Mouse (Mus musculus) midbrain, embryonic 12.5 days (tissue): Measurements from ENCODE around the gene Cct8l1. TPM values are rescaled to one million over a fixed set of nuclear protein-coding genes. Genes with fewer than 3 reads are reported as not detected.

Experiments
- ATAC-seq: fragments of 200-750 bp; cut with Nextera tagmentation; 2 replicates; pipeline ENCODE4 v1.8.0; 2017; ENCODE audit warnings: low read depth, moderate TSS enrichment, moderate library complexity; ENCODE audit not compliant: low FRiP score
- H3K27ac ChIP-seq: fragments of 300-500 bp; sonication (generic); replicated peaks from 2 replicates; pipeline ENCODE4 v1.5.1; 2016; ENCODE audit warnings: mild to moderate bottlenecking
- H3K27me3 ChIP-seq: fragments of 300-500 bp; sonication (generic); 2 replicates; pipeline ENCODE4 v1.6.1; 2016; ENCODE audit warnings: mild to moderate bottlenecking
- H3K36me3 ChIP-seq: fragments of 300-500 bp; sonication (generic); 2 replicates; pipeline ENCODE4 v1.6.1; 2016
- H3K4me1 ChIP-seq: fragments of 300-500 bp; sonication (generic); 2 replicates; pipeline ENCODE4 v1.6.1; 2016
- H3K4me2 ChIP-seq: fragments of 300-500 bp; sonication (generic); replicated peaks from 2 replicates; pipeline ENCODE4 v1.6.1; 2016; ENCODE audit warnings: mild to moderate bottlenecking, moderate library complexity
- H3K4me3 ChIP-seq: fragments of 300-500 bp; sonication (generic); 2 replicates; pipeline ENCODE4 v1.5.1; 2016; ENCODE audit warnings: mild to moderate bottlenecking
- H3K9ac ChIP-seq: fragments of 300-500 bp; sonication (generic); replicated peaks from 2 replicates; pipeline ENCODE4 v1.6.1; 2016; ENCODE audit warnings: mild to moderate bottlenecking, moderate library complexity
- H3K9me3 ChIP-seq: fragments of 300-500 bp; sonication (generic); 2 replicates; pipeline ENCODE4 v1.6.1; 2016; ENCODE audit warnings: mild to moderate bottlenecking
- WGBS: fragments of 180-500 bp; shearing (Covaris S2); methylation state at CpG from one replicate; pipeline ENCODE4 v1.1.7; 2016; 5-methylcytosine and 5-hydroxymethylcytosine counted together
- polyA plus RNA-seq: library from polyadenylated mRNA; unstranded; fragments of >200 nt; fragmentation: Nextera tagmentation; extraction: Ambion mirVana; gene quantifications from 2 replicates; pipeline ENCODE4 v1.2.1, GENCODE M21; 2016

The Cct8l1 gene
- polyA plus RNA-seq, 1 experiment from 2014 or later: not detected

DNA sequence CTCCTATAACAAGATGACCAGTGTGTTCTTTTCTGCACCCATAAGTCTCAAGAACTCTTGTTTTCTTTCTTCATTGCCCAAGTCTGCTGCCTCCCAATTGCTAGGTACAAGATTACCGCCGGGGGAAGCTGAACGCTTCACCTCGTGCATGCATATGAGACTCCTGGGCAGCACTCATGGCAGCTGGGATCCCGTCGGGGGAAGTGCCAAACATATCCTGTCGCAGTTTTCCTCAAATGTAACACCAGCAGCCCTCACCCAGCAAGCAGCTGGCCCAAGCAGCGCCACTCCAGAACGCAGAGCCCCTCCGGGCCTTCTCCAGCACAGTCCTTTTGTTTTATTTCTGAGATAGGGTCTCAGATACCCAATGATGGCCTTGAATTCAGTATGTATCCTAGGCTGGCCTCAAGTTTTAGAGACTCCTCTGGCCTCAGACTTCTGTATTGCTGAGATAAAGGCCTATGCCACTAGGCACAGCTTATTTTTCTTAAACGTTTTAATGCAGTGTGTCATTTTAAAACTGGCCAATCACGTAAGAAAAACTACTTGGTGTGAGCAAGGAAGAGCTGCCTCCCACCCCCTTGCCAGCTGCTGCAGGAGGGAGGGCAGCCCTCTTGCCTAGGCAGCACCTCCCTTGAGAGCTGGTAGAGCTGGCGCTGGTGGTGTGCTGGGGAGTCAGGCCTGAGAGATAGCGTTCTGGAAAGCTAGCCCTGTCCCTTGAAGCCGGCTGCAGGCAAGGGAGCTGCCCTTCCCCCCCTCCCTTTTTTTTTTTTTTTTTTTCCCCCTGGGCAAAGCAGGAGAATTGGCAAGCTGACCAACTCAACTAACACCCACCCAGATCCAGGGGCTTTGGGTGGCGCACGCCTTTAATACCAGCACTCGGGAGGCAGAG, 16.6 kb downstream of the Cct8l1 start:
- Histone ChIP-seq H3K4me2 (no peak overlapping the region), H3K9me3 (no peaks in the 10 kb centered on the region), H3K9ac (no peak overlapping the region), H3K36me3 (no peaks in the 10 kb centered on the region), H3K27me3 (no peaks in the 10 kb centered on the region), H3K4me1 (peaks cover 9% of the 10 kb centered on the region; the same call in 1 of the 2 replicates), H3K27ac (peak overlapping the region; percentile 4; the same call in 1 of the 2 replicates), H3K4me3 (no peak overlapping the region)
- WGBS: 59% methylated on average over 18 of the region's 18 CpGs
- no peak for ATAC-seq

DNA sequence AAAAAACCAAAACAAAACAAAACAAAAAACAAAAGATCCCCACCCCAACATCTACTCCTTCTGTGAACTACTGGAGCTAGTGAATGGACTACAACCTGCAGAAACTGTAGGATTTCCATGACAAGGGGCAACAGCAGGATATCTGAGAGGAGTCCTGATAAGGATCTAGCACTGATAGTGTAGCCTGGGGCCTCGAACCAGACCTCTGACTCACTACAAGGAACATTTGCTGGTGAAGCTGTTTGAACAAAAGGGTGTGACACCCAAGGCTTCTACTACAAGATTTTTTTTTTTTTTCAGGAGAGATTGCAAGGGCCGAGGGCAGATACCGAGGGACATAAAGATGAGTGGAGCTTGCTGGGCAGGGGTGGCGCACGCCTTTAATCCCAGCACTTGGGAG, 17.4 kb downstream of the Cct8l1 start:
- peaks cover 9% of the 10 kb centered on the region; the same call in 1 of the 2 replicates for H3K4me1 ChIP-seq
- no peak overlapping the region for H3K4me3 ChIP-seq
- H3K27me3 ChIP-seq: no peaks in the 10 kb centered on the region
- no peak for ATAC-seq
- no peak overlapping the region for H3K27ac ChIP-seq
- no peak overlapping the region for H3K9ac ChIP-seq
- no peak overlapping the region for H3K4me2 ChIP-seq
- 88% methylated on average over 5 of the region's 5 CpGs for WGBS
- no peaks in the 10 kb centered on the region for H3K9me3 ChIP-seq
- no peaks in the 10 kb centered on the region for H3K36me3 ChIP-seq

DNA sequence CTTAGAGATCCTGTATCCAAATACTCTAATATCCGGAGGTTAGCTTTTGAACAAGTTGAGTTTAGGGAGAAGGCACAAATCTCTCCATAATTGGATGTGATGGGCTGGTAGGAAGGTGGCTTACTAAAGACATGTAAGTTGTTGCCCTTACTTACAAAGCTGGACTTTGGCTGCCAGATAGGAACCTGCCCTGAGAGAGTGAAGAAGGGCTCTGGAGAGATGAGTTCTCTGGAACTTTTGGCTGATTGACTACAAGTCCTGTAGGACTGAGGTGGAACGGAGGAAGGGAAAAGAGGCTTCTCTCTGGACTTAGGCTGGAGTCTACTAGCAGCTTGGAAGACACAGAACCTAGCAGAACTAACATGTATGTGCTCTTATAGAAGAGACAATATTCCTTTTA, 19.7 kb downstream of the Cct8l1 start:
- WGBS: 79% methylated on average over 2 of the region's 2 CpGs
- no peak for ATAC-seq
- H3K9ac ChIP-seq: no peak overlapping the region

DNA sequence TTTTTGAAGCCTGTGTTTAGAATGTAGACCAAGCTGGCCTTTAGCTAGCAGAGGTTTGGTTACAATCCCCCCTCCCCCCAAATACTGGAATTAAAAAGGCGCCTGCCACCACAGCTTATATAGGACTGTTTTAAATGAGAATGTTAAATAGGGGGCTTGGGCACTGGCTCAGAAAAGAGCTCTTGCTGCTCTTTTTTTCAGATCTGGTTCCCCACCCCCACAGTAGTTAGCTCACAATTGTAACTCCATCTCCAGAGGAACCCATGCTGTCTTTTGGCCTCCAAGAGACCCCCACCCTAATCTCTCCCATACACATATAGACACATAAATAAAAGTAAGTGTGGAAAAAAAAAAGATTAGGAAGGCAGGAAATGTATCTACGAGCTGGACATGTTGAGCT, 20.6 kb downstream of the Cct8l1 start:
- ATAC-seq: no peak
- Histone ChIP-seq H3K4me2 (no peak overlapping the region), H3K4me3 (no peak overlapping the region), H3K36me3 (no peaks in the 10 kb centered on the region), H3K4me1 (0 out of 2 replicates have a peak, but pooled peaks cover 3% of the 10 kb centered on the region), H3K27ac (no peak overlapping the region), H3K9me3 (no peaks in the 10 kb centered on the region), H3K9ac (no peak overlapping the region), H3K27me3 (no peaks in the 10 kb centered on the region)
- WGBS: 44% methylated on average over 2 of the region's 2 CpGs

More for the DNA sequence above, 19.7 kb downstream of the Cct8l1 start:
- Histone ChIP-seq H3K27me3 (no peaks in the 10 kb centered on the region), H3K4me3 (no peak overlapping the region), H3K27ac (no peak overlapping the region), H3K4me1 (0 out of 2 replicates have a peak, but pooled peaks cover 3% of the 10 kb centered on the region), H3K36me3 (no peaks in the 10 kb centered on the region), H3K4me2 (no peak overlapping the region), H3K9me3 (no peaks in the 10 kb centered on the region)

GRCm38 (mm10) chr5:25536921-25537409, 21.1 kb downstream of the Cct8l1 start:
- Histone ChIP-seq H3K4me2 (no peak overlapping the region), H3K27ac (no peak overlapping the region), H3K36me3 (no peaks in the 10 kb centered on the region), H3K4me3 (no peak overlapping the region), H3K9ac (no peak overlapping the region), H3K4me1 (0 out of 2 replicates have a peak, but pooled peaks cover 3% of the 10 kb centered on the region), H3K27me3 (no peaks in the 10 kb centered on the region), H3K9me3 (no peaks in the 10 kb centered on the region)
- no peak for ATAC-seq
- WGBS: 47% methylated on average over 6 of the region's 6 CpGs

DNA sequence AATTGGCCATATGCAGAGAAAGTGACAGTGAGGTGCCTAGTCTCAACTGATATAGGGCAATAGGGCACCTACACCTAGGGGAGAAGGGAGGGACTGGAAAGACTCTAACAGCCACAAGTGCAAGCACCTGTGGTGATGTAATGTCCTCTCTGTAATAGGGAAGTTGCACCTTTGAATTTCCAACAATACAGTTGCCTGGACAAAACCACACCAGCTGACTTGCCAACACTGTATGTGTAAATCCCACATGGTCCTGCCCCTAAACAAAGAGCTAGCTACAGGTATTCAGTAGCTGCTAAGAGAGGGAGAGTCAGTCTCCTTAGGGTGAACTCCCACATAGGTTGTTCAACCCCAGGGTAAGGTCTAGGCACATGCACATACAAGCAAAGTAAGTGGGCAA, 24.5 kb downstream of the Cct8l1 start:
- H3K9ac ChIP-seq: no peak overlapping the region
- no peaks in the 10 kb centered on the region for H3K9me3 ChIP-seq
- H3K27me3 ChIP-seq: no peaks in the 10 kb centered on the region
- H3K4me2 ChIP-seq: no peak overlapping the region
- 0 out of 2 replicates have a peak, but pooled peaks cover 3% of the 10 kb centered on the region for H3K4me1 ChIP-seq
- ATAC-seq: no peak
- no peak overlapping the region for H3K4me3 ChIP-seq
- no peaks in the 10 kb centered on the region for H3K36me3 ChIP-seq
- no peak overlapping the region for H3K27ac ChIP-seq

- Histone ChIP-seq H3K9me3 (no peaks in the 10 kb centered on the region), H3K4me3 (no peak overlapping the region)
- ATAC-seq: no peak
These were observed 25.1 kb downstream of the Cct8l1 start for GRCm38 (mm10) chr5:25540921-25541320.

GRCm38 (mm10) chr5:25541661-25542060, 25.8 kb downstream of the Cct8l1 start:
- Histone ChIP-seq H3K27me3 (no peaks in the 10 kb centered on the region), H3K36me3 (no peaks in the 10 kb centered on the region), H3K9ac (no peak overlapping the region), H3K4me3 (no peak overlapping the region), H3K27ac (no peak overlapping the region), H3K9me3 (no peaks in the 10 kb centered on the region), H3K4me2 (no peak overlapping the region), H3K4me1 (no peaks in the 10 kb centered on the region)
- 78% methylated on average over 2 of the region's 2 CpGs for WGBS
- no peak for ATAC-seq

More at GRCm38 (mm10) chr5:25540921-25541320, 25.1 kb downstream of the Cct8l1 start:
- no peak overlapping the region for H3K9ac ChIP-seq
- H3K27me3 ChIP-seq: no peaks in the 10 kb centered on the region
- 87% methylated on average over 3 of the region's 3 CpGs for WGBS
- no peak overlapping the region for H3K4me2 ChIP-seq
- H3K36me3 ChIP-seq: no peaks in the 10 kb centered on the region
- H3K4me1 ChIP-seq: 0 out of 2 replicates have a peak, but pooled peaks cover 3% of the 10 kb centered on the region
- H3K27ac ChIP-seq: no peak overlapping the region

DNA sequence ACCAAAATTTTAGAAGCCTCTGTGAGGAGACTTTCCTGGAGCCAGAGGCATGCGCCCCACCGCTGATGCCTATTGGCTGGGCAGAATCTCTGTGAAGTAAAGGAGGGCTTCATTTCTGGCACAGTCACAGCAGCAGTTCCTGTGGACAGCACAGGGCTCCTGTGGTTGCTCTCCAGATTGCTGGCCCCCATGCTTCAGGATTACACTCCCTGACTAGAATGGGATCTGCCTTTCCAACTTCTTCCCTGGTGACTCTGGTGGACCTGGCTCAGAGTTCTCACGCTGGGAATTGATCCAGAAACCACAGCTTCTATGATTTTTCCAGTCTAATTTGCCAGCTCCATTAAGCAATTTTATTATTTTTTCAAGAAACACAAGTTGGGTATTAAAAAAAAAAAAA, 28.2 kb downstream of the Cct8l1 start:
- Histone ChIP-seq H3K4me3 (no peak overlapping the region), H3K36me3 (no peaks in the 10 kb centered on the region), H3K9ac (no peak overlapping the region), H3K9me3 (0 out of 2 replicates have a peak, but pooled peaks cover 2% of the 10 kb centered on the region), H3K27me3 (no peaks in the 10 kb centered on the region), H3K4me2 (no peak overlapping the region), H3K27ac (no peak overlapping the region), H3K4me1 (no peaks in the 10 kb centered on the region)
- WGBS: 89% methylated on average over 3 of the region's 3 CpGs
- no peak for ATAC-seq

- Histone ChIP-seq H3K4me2 (no peak overlapping the region), H3K4me1 (no peaks in the 10 kb centered on the region), H3K9ac (no peak overlapping the region), H3K4me3 (no peak overlapping the region), H3K9me3 (0 out of 2 replicates have a peak, but pooled peaks cover 2% of the 10 kb centered on the region), H3K27me3 (no peaks in the 10 kb centered on the region), H3K27ac (no peak overlapping the region), H3K36me3 (no peaks in the 10 kb centered on the region)
- 91% methylated on average over 5 of the region's 5 CpGs for whole genome bisulfite sequencing
- ATAC-seq: no peak
These were observed 28.7 kb downstream of the Cct8l1 start for GRCm38 (mm10) chr5:25544566-25544965.

- H3K36me3 ChIP-seq: no peaks in the 10 kb centered on the region
- H3K27ac ChIP-seq: no peak overlapping the region
- ATAC-seq: no peak
- H3K4me2 ChIP-seq: no peak overlapping the region
- H3K27me3 ChIP-seq: no peaks in the 10 kb centered on the region
- no peaks in the 10 kb centered on the region for H3K4me1 ChIP-seq
- no peak overlapping the region for H3K4me3 ChIP-seq
- H3K9ac ChIP-seq: no peak overlapping the region
- H3K9me3 ChIP-seq: 0 out of 2 replicates have a peak, but pooled peaks cover 2% of the 10 kb centered on the region
- 97% methylated on average over 2 of the region's 2 CpGs for WGBS
These were observed 31.0 kb downstream of the Cct8l1 start for GRCm38 (mm10) chr5:25546912-25547311.

DNA sequence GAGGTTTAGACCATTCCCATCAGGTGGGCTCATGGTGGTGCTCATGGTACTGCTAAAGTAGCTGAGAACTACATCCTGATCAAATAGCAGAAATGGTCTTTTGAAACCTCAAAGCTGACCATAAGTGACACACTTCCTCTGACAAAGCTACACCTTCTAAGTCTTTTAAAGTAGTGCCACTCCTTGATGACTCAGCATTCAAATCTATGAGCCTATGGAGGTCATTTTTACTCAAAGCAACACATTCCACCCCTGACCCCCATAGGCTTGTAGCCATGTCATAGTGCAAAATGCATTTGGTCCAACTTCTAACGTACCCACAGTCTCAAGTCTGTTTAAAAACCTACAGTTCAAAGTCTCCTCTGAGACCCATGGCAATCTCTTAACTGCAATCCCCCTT, 35.0 kb downstream of the Cct8l1 start:
- H3K27me3 ChIP-seq: no peaks in the 10 kb centered on the region
- no peak overlapping the region for H3K4me2 ChIP-seq
- no peak overlapping the region for H3K4me3 ChIP-seq
- no peak for ATAC-seq
- H3K27ac ChIP-seq: no peak overlapping the region
- 81% methylated on average over 1 of the region's 1 CpGs for WGBS
- H3K36me3 ChIP-seq: no peaks in the 10 kb centered on the region
- no peaks in the 10 kb centered on the region for H3K4me1 ChIP-seq
- H3K9ac ChIP-seq: no peak overlapping the region
- H3K9me3 ChIP-seq: 0 out of 2 replicates have a peak, but pooled peaks cover 2% of the 10 kb centered on the region
